Mouse (Mus musculus) intestine, postnatal 0 days (tissue): ENCODE measurements around the gene Srsf9. TPM values are rescaled to one million over a fixed set of nuclear protein-coding genes. Genes with fewer than 3 reads are reported as not detected.
"Not testable (repeated sequence)": the region's sequence is repeated elsewhere in the genome, so short reads cannot be mapped to it uniquely, and the experiment has no call there.

Source experiments
- ATAC-seq: fragments of 200-750 bp; cut with Nextera tagmentation; 2 replicates; pipeline ENCODE4 v1.8.0; 2017; ENCODE audit warnings: mild to moderate bottlenecking, moderate TSS enrichment, moderate library complexity
- H3K27ac ChIP-seq: fragments of 300-500 bp; sonication (generic); 2 replicates; pipeline ENCODE4 v1.5.1; 2014; ENCODE audit warnings: mild to moderate bottlenecking, low read depth, low read length, moderate library complexity
- H3K27me3 ChIP-seq: fragments of 300-500 bp; sonication (generic); replicated peaks from 2 replicates; pipeline ENCODE4 v1.6.1; 2014; ENCODE audit warnings: low read length, mixed read lengths; ENCODE audit not compliant: control insufficient read depth, insufficient read depth
- H3K36me3 ChIP-seq: fragments of 300-500 bp; sonication (generic); 2 replicates; pipeline ENCODE4 v1.6.1; 2014; ENCODE audit warnings: mild to moderate bottlenecking, moderate library complexity; ENCODE audit not compliant: control insufficient read depth, insufficient read depth
- H3K4me1 ChIP-seq: fragments of 300-500 bp; sonication (generic); replicated peaks from 2 replicates; pipeline ENCODE4 v1.6.1; 2014; ENCODE audit warnings: antibody characterized with exemption, low read length, mixed read lengths; ENCODE audit not compliant: control insufficient read depth, insufficient read depth
- H3K4me2 ChIP-seq: fragments of 300-500 bp; sonication (generic); replicated peaks from 2 replicates; pipeline ENCODE4 v1.6.1; 2014; ENCODE audit warnings: low read depth, mild to moderate bottlenecking, moderate library complexity
- H3K4me3 ChIP-seq: fragments of 300-500 bp; sonication (generic); 2 replicates; pipeline ENCODE4 v1.5.1; 2014; ENCODE audit warnings: low read depth, low read length
- H3K9ac ChIP-seq: fragments of 300-500 bp; sonication (generic); 2 replicates; pipeline ENCODE4 v1.6.1; 2014; ENCODE audit warnings: mild to moderate bottlenecking, low read depth, low read length
- H3K9me3 ChIP-seq: fragments of 300-500 bp; sonication (generic); 2 replicates; pipeline ENCODE4 v1.6.1; 2016; ENCODE audit warnings: mixed run types; ENCODE audit not compliant: control insufficient read depth
- CTCF ChIP-seq: sonication (generic); IDR thresholded peaks from 2 replicates; pipeline ENCODE4 v1.5.1; 2016; ENCODE audit warnings: low read depth, mild to moderate bottlenecking, control low read depth, antibody characterized with exemption, moderate library complexity
- WGBS: fragments of 180-500 bp; shearing (Covaris S2); extraction: QIAGEN DNeasy Blood & Tissue Kit; methylation state at CpG from one replicate; pipeline ENCODE4 v1.1.7; 2014; 5-methylcytosine and 5-hydroxymethylcytosine counted together
- polyA plus RNA-seq: library from polyadenylated mRNA; unstranded; fragments of >200 nt; fragmentation: Nextera tagmentation; extraction: Ambion mirVana; gene quantifications from 2 replicates; pipeline ENCODE4 v1.2.1, GENCODE M21; 2015

The Srsf9 gene
- polyA plus RNA-seq, 1 experiment from 2014 or later = 105 TPM

GRCm38 (mm10) chr5:115375436-115375835 lies 48.5 kb downstream of the Srsf9 start:
- Histone ChIP-seq H3K4me3 (no peak overlapping the region), H3K9me3 (no peaks in the 10 kb centered on the region), H3K4me2 (no peak overlapping the region), H3K36me3 (no peaks in the 10 kb centered on the region), H3K9ac (no peak overlapping the region), H3K27ac (no peak overlapping the region), H3K4me1 (no peaks in the 10 kb centered on the region), H3K27me3 (no peaks in the 10 kb centered on the region; the same call in 1 of the 2 replicates)
- no peak for ATAC-seq
- TF ChIP-seq CTCF = peak; percentile 39
- WGBS = 82% methylated on average over 2 of the region's 2 CpGs

DNA sequence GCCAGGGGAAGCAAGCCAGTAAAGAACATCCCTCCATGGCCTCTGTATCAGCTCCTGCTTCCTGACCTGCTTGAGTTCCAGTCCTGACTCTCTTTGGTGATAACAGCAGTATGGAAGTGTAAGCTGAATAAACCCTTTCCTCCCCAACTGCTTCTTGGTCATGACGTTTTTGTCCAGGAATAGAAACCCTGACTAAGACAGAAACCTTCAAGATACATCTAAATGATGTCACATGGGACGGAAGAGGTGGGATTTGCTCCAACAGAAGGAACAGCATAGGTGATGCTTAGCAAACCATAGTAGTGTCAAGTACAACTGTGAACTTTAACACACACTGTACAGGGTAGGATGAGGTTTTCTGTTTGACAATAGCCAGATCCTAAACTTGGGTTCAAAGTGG lies 51.9 kb downstream of the Srsf9 start:
- not testable (repeated sequence) for ATAC-seq, H3K4me2 ChIP-seq, H3K9ac ChIP-seq, H3K27me3 ChIP-seq, H3K27ac ChIP-seq, H3K9me3 ChIP-seq, H3K4me3 ChIP-seq, H3K36me3 ChIP-seq, H3K4me1 ChIP-seq
- WGBS = 75% methylated on average over 2 of the region's 2 CpGs

Other genes starting within 250 kb of the Srsf9 start
- gene Gm10401, start 228.9 kb upstream of the Srsf9 start, polyA plus RNA-seq = 13.8 and 17.0 TPM in 2 replicates
- gene Acads, start 207.8 kb upstream of the Srsf9 start, polyA plus RNA-seq = 100 and 113 TPM in 2 replicates
- gene Unc119b, start 192.2 kb upstream of the Srsf9 start, polyA plus RNA-seq = 10.1 and 12.2 TPM in 2 replicates
- gene Mlec, start 169.0 kb upstream of the Srsf9 start, polyA plus RNA-seq = 56.7 and 59.7 TPM in 2 replicates
- gene Cabp1, start 132.8 kb upstream of the Srsf9 start, polyA plus RNA-seq = 0.57 and 0.90 TPM in 2 replicates
- gene Pop5, start 91.3 kb upstream of the Srsf9 start, polyA plus RNA-seq = 75.7 and 77.1 TPM in 2 replicates
- gene Rnf10, start 54.3 kb upstream of the Srsf9 start, polyA plus RNA-seq = 64.9 and 69.1 TPM in 2 replicates
- gene Coq5, start 47.5 kb upstream of the Srsf9 start, polyA plus RNA-seq = 31.3 and 32.4 TPM in 2 replicates
- gene Dynll1, start 26.2 kb upstream of the Srsf9 start, polyA plus RNA-seq = 510 and 539 TPM in 2 replicates
- 12.9 and 15.2 TPM in 2 replicates for gene Gatc, start 14.0 kb downstream of the Srsf9 start, polyA plus RNA-seq
- gene Triap1, start 14.0 kb downstream of the Srsf9 start, polyA plus RNA-seq = 49.8 and 51.9 TPM in 2 replicates
- 2,037 and 2,087 TPM in 2 replicates for gene Cox6a1, start 21.8 kb downstream of the Srsf9 start, polyA plus RNA-seq
- 4.1 and 4.3 TPM in 2 replicates for gene Msi1, start 102.4 kb downstream of the Srsf9 start, polyA plus RNA-seq
- 0.78 and 0.98 TPM in 2 replicates for gene Pla2g1b, start 139.1 kb downstream of the Srsf9 start, polyA plus RNA-seq
- gene Sirt4, start 157.5 kb downstream of the Srsf9 start, polyA plus RNA-seq = 5.0 and 6.4 TPM in 2 replicates
- gene Pxn, start 179.5 kb downstream of the Srsf9 start, polyA plus RNA-seq = 65.1 and 71.1 TPM in 2 replicates
- 832 and 868 TPM in 2 replicates for gene Rplp0, start 232.3 kb downstream of the Srsf9 start, polyA plus RNA-seq
- gene Gcn1l1, start 238.1 kb downstream of the Srsf9 start, polyA plus RNA-seq = 9.3 and 9.6 TPM in 2 replicates